Mouse (Mus musculus) E14TG2a.4 (cell line): ENCODE measurements around the gene Spred2.

Experiments used
- CTCF ChIP-seq: conservative IDR thresholded peaks from 2 replicates; pipeline ENCODE4 v1.5.1; 2014; ENCODE audit warnings: low read length
- NANOG ChIP-seq: IDR thresholded peaks from 2 replicates; pipeline ENCODE4 v1.6.1; 2014; ENCODE audit warnings: borderline replicate concordance, low read length, mixed read lengths
- POU5F1 ChIP-seq: IDR thresholded peaks from 2 replicates; pipeline ENCODE4 v1.6.1; 2014; ENCODE audit warnings: low read length, borderline replicate concordance

GRCm38 (mm10) chr11:19962796-19963195, 38.6 kb downstream of the Spred2 start:
- TF ChIP-seq CTCF (no peak), NANOG (no peak), POU5F1 (no peak)
